Mouse (Mus musculus) testis, postnatal 14 days (tissue): Measurements from ENCODE around the gene Cabp4.
A peak's percentile ranks its signal among the peaks of the same experiment; 100 is the strongest.

Experiments used
- DNase-seq: peaks from one replicate; pipeline ENCODE4 v3.0.0; 2021; ENCODE audit warnings: low spot score

Cabp4 gene

GRCm38 (mm10) chr19:4100718-4101261, 43.0 kb downstream of the Cabp4 start:
- DNase-seq = peak; percentile 62

GRCm38 (mm10) chr19:4099837-4100717, 43.8 kb downstream of the Cabp4 start, which contains the start of gene Pitpnm1:
Pitpnm1 (plus strand) TSS chr19:4099998.
- peak; percentile 59 for DNase-seq

GRCm38 (mm10) chr19:4099056-4099455, 44.8 kb downstream of the Cabp4 start:
- peak; percentile 83 for DNase-seq

- DNase-seq = no peak
Measured at GRCm38 (mm10) chr19:4098426-4098825, 45.4 kb downstream of the Cabp4 start.

- peak; percentile 87 for DNase-seq
Measured at GRCm38 (mm10) chr19:4097441-4097825, 46.4 kb downstream of the Cabp4 start.

GRCm38 (mm10) chr19:4096642-4097440, 47.0 kb downstream of the Cabp4 start, which contains the start of gene Cdk2ap2:
Cdk2ap2 (plus strand) TSS chr19:4097182.
- DNase-seq = peak; percentile 99

- no peak for DNase-seq
Measured at GRCm38 (mm10) chr19:4095802-4096201, 48.0 kb downstream of the Cabp4 start.

- DNase-seq = no peak
Measured at GRCm38 (mm10) chr19:4094774-4095303, 49.0 kb downstream of the Cabp4 start.

- DNase-seq = no peak
Measured at GRCm38 (mm10) chr19:4094348-4094747, 49.5 kb downstream of the Cabp4 start.

GRCm38 (mm10) chr19:4093772-4094171, 50.1 kb downstream of the Cabp4 start:
- no peak for DNase-seq

- no peak for DNase-seq
Measured at GRCm38 (mm10) chr19:4092750-4093149, 51.1 kb downstream of the Cabp4 start.

- no peak for DNase-seq
Measured at GRCm38 (mm10) chr19:4091383-4091782, 52.5 kb downstream of the Cabp4 start.

- no peak for DNase-seq
Measured at GRCm38 (mm10) chr19:4090446-4090845, 53.4 kb downstream of the Cabp4 start.

GRCm38 (mm10) chr19:4089128-4089527, 54.7 kb downstream of the Cabp4 start:
- DNase-seq = no peak

GRCm38 (mm10) chr19:4088146-4088545, 55.7 kb downstream of the Cabp4 start:
- DNase-seq = no peak

GRCm38 (mm10) chr19:4087090-4087489, 56.7 kb downstream of the Cabp4 start:
- DNase-seq = no peak

GRCm38 (mm10) chr19:4086156-4086555, 57.7 kb downstream of the Cabp4 start:
- DNase-seq = no peak
